Mouse (Mus musculus) intestine, embryonic 14.5 days (tissue): ENCODE results near the gene Evl. TPM values are rescaled to one million over a fixed set of nuclear protein-coding genes. Genes with fewer than 3 reads are reported as not detected.

Experiments
- ATAC-seq: fragments of 200-750 bp; cut with Nextera tagmentation; replicated peaks from 2 replicates; pipeline ENCODE4 v1.8.0; 2017; ENCODE audit warnings: low read depth, moderate number of reproducible peaks, moderate TSS enrichment, moderate library complexity; ENCODE audit not compliant: low FRiP score, low TSS enrichment
- DNase-seq: peaks from one replicate; pipeline ENCODE4 v3.0.0-alpha.2; 2018; ENCODE audit warnings: low spot score
- H3K27ac ChIP-seq: fragments of 300-500 bp; sonication (generic); 2 replicates; pipeline ENCODE4 v1.5.1; 2014; ENCODE audit warnings: low read depth, mild to moderate bottlenecking, control low read depth
- H3K27me3 ChIP-seq: fragments of 300-500 bp; sonication (generic); replicated peaks from 2 replicates; pipeline ENCODE4 v1.6.1; 2014; ENCODE audit warnings: low read length, control low read depth; ENCODE audit not compliant: control insufficient read depth, insufficient read depth
- H3K36me3 ChIP-seq: fragments of 300-500 bp; sonication (generic); 2 replicates; pipeline ENCODE4 v1.6.1; 2014; ENCODE audit warnings: low read length, control low read depth; ENCODE audit not compliant: control insufficient read depth, insufficient read depth
- H3K4me1 ChIP-seq: fragments of 300-500 bp; sonication (generic); replicated peaks from 2 replicates; pipeline ENCODE4 v1.6.1; 2014; ENCODE audit warnings: low read length, control low read depth, mixed read lengths; ENCODE audit not compliant: control insufficient read depth, insufficient read depth
- H3K4me2 ChIP-seq: fragments of 300-500 bp; sonication (generic); 2 replicates; pipeline ENCODE4 v1.6.1; 2014; ENCODE audit warnings: low read length
- H3K4me3 ChIP-seq: fragments of 300-500 bp; sonication (generic); 2 replicates; pipeline ENCODE4 v1.5.1; 2014; ENCODE audit warnings: low read depth, low read length, control low read depth, mixed read lengths
- H3K9ac ChIP-seq: fragments of 300-500 bp; sonication (generic); 2 replicates; pipeline ENCODE4 v1.6.1; 2014; ENCODE audit warnings: mild to moderate bottlenecking, low read length
- H3K9me3 ChIP-seq: fragments of 300-500 bp; sonication (generic); 2 replicates; pipeline ENCODE4 v1.6.1; 2016; ENCODE audit warnings: low read length, control low read depth; ENCODE audit not compliant: control insufficient read depth
- WGBS: fragments of 180-500 bp; shearing (Covaris S2); extraction: QIAGEN DNeasy Blood & Tissue Kit; methylation state at CpG from one replicate; pipeline ENCODE4 v1.1.7; 2014; 5-methylcytosine and 5-hydroxymethylcytosine counted together
- polyA plus RNA-seq: library from polyadenylated mRNA; unstranded; fragments of >200 nt; fragmentation: Nextera tagmentation; extraction: Ambion mirVana; gene quantifications from 2 replicates; pipeline ENCODE4 v1.2.1, GENCODE M21; 2014

Evl gene
- polyA plus RNA-seq, 1 experiment from 2014 or later: 61.0 TPM

- ATAC-seq: no peak
- Histone ChIP-seq H3K4me3 (no peak overlapping the region), H3K9me3 (no peaks in the 10 kb centered on the region), H3K9ac (no peak overlapping the region), H3K36me3 (peaks cover 45% of the 10 kb centered on the region), H3K27me3 (no peaks in the 10 kb centered on the region), H3K4me2 (no peak overlapping the region), H3K4me1 (no peaks in the 10 kb centered on the region), H3K27ac (no peak overlapping the region)
- DNase-seq: no peak
Observed at GRCm38 (mm10) chr12:108647784-108648183, 93.3 kb downstream of the Evl start.

- Histone ChIP-seq H3K4me3 (no peak overlapping the region), H3K9me3 (no peaks in the 10 kb centered on the region), H3K4me1 (no peaks in the 10 kb centered on the region), H3K27ac (no peak overlapping the region), H3K9ac (no peak overlapping the region), H3K27me3 (no peaks in the 10 kb centered on the region), H3K36me3 (peaks cover 72% of the 10 kb centered on the region), H3K4me2 (no peak overlapping the region)
- DNase-seq (no peak), ATAC-seq (no peak)
- WGBS: 77% methylated on average over 7 of the region's 7 CpGs
Observed at GRCm38 (mm10) chr12:108651053-108651660, 96.6 kb downstream of the Evl start.

- DNase-seq (no peak), ATAC-seq (no peak)
- Histone ChIP-seq H3K4me1 (no peaks in the 10 kb centered on the region), H3K4me2 (no peak overlapping the region), H3K4me3 (no peak overlapping the region), H3K9ac (no peak overlapping the region), H3K27me3 (no peaks in the 10 kb centered on the region), H3K9me3 (no peaks in the 10 kb centered on the region), H3K27ac (no peak overlapping the region), H3K36me3 (peaks cover 74% of the 10 kb centered on the region)
- 85% methylated on average over 11 of the region's 11 CpGs for WGBS
Observed at GRCm38 (mm10) chr12:108653358-108654335, 99.1 kb downstream of the Evl start.

GRCm38 (mm10) chr12:108657350-108657749 lies 102.8 kb downstream of the Evl start:
- Histone ChIP-seq H3K4me1 (no peaks in the 10 kb centered on the region), H3K4me2 (no peak overlapping the region), H3K27ac (no peak overlapping the region), H3K9ac (no peak overlapping the region), H3K9me3 (no peaks in the 10 kb centered on the region), H3K36me3 (peaks cover 51% of the 10 kb centered on the region), H3K27me3 (no peaks in the 10 kb centered on the region), H3K4me3 (no peak overlapping the region)
- peak; percentile 67 for DNase-seq
- ATAC-seq: no peak
- 69% methylated on average over 1 of the region's 1 CpGs for WGBS

- Histone ChIP-seq H3K9me3 (no peaks in the 10 kb centered on the region), H3K4me1 (no peaks in the 10 kb centered on the region), H3K4me2 (no peak overlapping the region), H3K9ac (no peak overlapping the region), H3K36me3 (peaks cover 38% of the 10 kb centered on the region), H3K27ac (no peak overlapping the region), H3K4me3 (no peak overlapping the region), H3K27me3 (no peaks in the 10 kb centered on the region)
- DNase-seq: no peak
- WGBS: 86% methylated on average over 8 of the region's 8 CpGs
- no peak for ATAC-seq
Observed at GRCm38 (mm10) chr12:108668606-108669235, 114.2 kb downstream of the Evl start.

- peaks cover 47% of the 10 kb centered on the region for H3K36me3 ChIP-seq
Observed at GRCm38 (mm10) chr12:108671541-108671940, 117.0 kb downstream of the Evl start.

GRCm38 (mm10) chr12:108672908-108673307 lies 118.4 kb downstream of the Evl start:
- H3K27me3 ChIP-seq: no peaks in the 10 kb centered on the region
- no peaks in the 10 kb centered on the region for H3K4me1 ChIP-seq
- H3K27ac ChIP-seq: no peak overlapping the region
- no peak overlapping the region for H3K9ac ChIP-seq
- H3K36me3 ChIP-seq: peaks cover 56% of the 10 kb centered on the region
- DNase-seq (no peak), ATAC-seq (no peak)
- 96% methylated on average over 4 of the region's 4 CpGs for WGBS
- no peak overlapping the region for H3K4me2 ChIP-seq
- no peak overlapping the region for H3K4me3 ChIP-seq
- H3K9me3 ChIP-seq: no peaks in the 10 kb centered on the region

More at GRCm38 (mm10) chr12:108671541-108671940, 117.0 kb downstream of the Evl start:
- ATAC-seq (no peak), DNase-seq (no peak)
- 75% methylated on average over 2 of the region's 2 CpGs for WGBS
- no peaks in the 10 kb centered on the region for H3K4me1 ChIP-seq
- H3K4me3 ChIP-seq: no peak overlapping the region
- H3K9me3 ChIP-seq: no peaks in the 10 kb centered on the region
- H3K27ac ChIP-seq: no peak overlapping the region
- H3K9ac ChIP-seq: no peak overlapping the region
- H3K27me3 ChIP-seq: no peaks in the 10 kb centered on the region
- no peak overlapping the region for H3K4me2 ChIP-seq

GRCm38 (mm10) chr12:108673546-108673945 lies 119.0 kb downstream of the Evl start:
- Histone ChIP-seq H3K9ac (no peak overlapping the region), H3K4me3 (no peak overlapping the region), H3K4me2 (no peak overlapping the region), H3K4me1 (no peaks in the 10 kb centered on the region), H3K36me3 (peaks cover 60% of the 10 kb centered on the region), H3K9me3 (no peaks in the 10 kb centered on the region), H3K27ac (no peak overlapping the region), H3K27me3 (no peaks in the 10 kb centered on the region)
- ATAC-seq (no peak), DNase-seq (no peak)
- WGBS: 87% methylated on average over 3 of the region's 3 CpGs
